Mouse (Mus musculus) lung, embryonic 16.5 days (tissue): Measurements from ENCODE around the gene Patl2. TPM values are rescaled to one million over a fixed set of nuclear protein-coding genes. Genes with fewer than 3 reads are reported as not detected.

ENCODE experiments used
- ATAC-seq: fragments of 200-750 bp; cut with Nextera tagmentation; 2 replicates; pipeline ENCODE4 v1.8.0; 2017; ENCODE audit warnings: low read depth, mild to moderate bottlenecking, moderate library complexity
- H3K27ac ChIP-seq: fragments of 300-500 bp; sonication (generic); 2 replicates; pipeline ENCODE4 v1.5.1; 2014; ENCODE audit warnings: mild to moderate bottlenecking, control low read depth, low read length
- H3K27me3 ChIP-seq: fragments of 300-500 bp; sonication (generic); 2 replicates; pipeline ENCODE4 v1.6.1; 2014; ENCODE audit warnings: low read depth, low read length, mixed read lengths; ENCODE audit not compliant: control insufficient read depth, insufficient read depth
- H3K36me3 ChIP-seq: fragments of 300-500 bp; sonication (generic); 2 replicates; pipeline ENCODE4 v1.6.1; 2014; ENCODE audit warnings: low read length; ENCODE audit not compliant: control insufficient read depth, insufficient read depth
- H3K4me1 ChIP-seq: fragments of 300-500 bp; sonication (generic); replicated peaks from 2 replicates; pipeline ENCODE4 v1.6.1; 2014; ENCODE audit warnings: low read length, mixed read lengths; ENCODE audit not compliant: control insufficient read depth, insufficient read depth
- H3K4me2 ChIP-seq: fragments of 300-500 bp; sonication (generic); 2 replicates; pipeline ENCODE4 v1.6.1; 2014; ENCODE audit warnings: low read depth, low read length, control low read depth
- H3K4me3 ChIP-seq: fragments of 300-500 bp; sonication (generic); 2 replicates; pipeline ENCODE4 v1.5.1; 2014; ENCODE audit warnings: mild to moderate bottlenecking, low read length, control low read depth
- H3K9ac ChIP-seq: fragments of 300-500 bp; sonication (generic); 2 replicates; pipeline ENCODE4 v1.6.1; 2014; ENCODE audit warnings: low read length, control low read depth
- H3K9me3 ChIP-seq: fragments of 300-500 bp; sonication (generic); 2 replicates; pipeline ENCODE4 v1.6.1; 2016; ENCODE audit warnings: low read length; ENCODE audit not compliant: control insufficient read depth
- WGBS: fragments of 180-500 bp; shearing (Covaris S2); extraction: QIAGEN DNeasy Blood & Tissue Kit; methylation state at CpG from one replicate; pipeline ENCODE4 v1.1.7; 2014; 5-methylcytosine and 5-hydroxymethylcytosine counted together
- polyA plus RNA-seq: library from polyadenylated mRNA; unstranded; fragments of >200 nt; fragmentation: Nextera tagmentation; extraction: Ambion mirVana; gene quantifications from 2 replicates; pipeline ENCODE4 v1.2.1, GENCODE M21; 2015

Patl2 gene
- polyA plus RNA-seq, 1 experiment from 2014 or later, result not detected

DNA sequence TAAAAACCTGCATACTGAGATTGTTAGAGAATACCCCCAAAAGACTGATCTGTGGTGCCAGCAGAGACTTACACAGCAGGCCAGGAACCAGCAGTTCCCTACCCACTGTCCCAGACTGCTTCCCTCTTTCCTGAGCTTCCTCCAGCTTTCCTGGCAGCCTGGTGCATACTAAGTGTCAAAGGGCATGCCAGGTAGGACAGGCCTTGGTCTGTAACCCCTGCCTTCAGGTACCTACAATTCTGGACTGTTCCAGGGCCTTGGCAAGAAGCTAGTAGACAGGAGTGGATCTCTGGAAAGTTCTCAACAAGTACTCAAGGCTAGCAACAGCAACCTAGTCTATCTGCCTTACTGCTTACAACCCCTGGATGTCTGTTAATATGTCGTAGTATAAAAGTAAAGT lies 34.8 kb downstream of the Patl2 start:
- Histone ChIP-seq H3K9ac (no peak overlapping the region), H3K9me3 (no peaks in the 10 kb centered on the region), H3K4me1 (peaks cover 13% of the 10 kb centered on the region), H3K36me3 (peaks cover 7% of the 10 kb centered on the region; the same call in 1 of the 2 replicates), H3K4me3 (no peak overlapping the region), H3K27me3 (no peaks in the 10 kb centered on the region), H3K4me2 (no peak overlapping the region), H3K27ac (no peak overlapping the region)
- no peak for ATAC-seq
- WGBS, result 90% methylated on average over 1 of the region's 1 CpGs

- Histone ChIP-seq H3K4me2 (no peak overlapping the region), H3K4me3 (no peak overlapping the region), H3K9me3 (no peaks in the 10 kb centered on the region), H3K36me3 (peaks cover 3% of the 10 kb centered on the region; the same call in 1 of the 2 replicates), H3K4me1 (peaks cover 13% of the 10 kb centered on the region), H3K27me3 (no peaks in the 10 kb centered on the region), H3K9ac (no peak overlapping the region), H3K27ac (no peak overlapping the region)
- ATAC-seq, result no peak
- WGBS, result 84% methylated on average over 3 of the region's 3 CpGs
Observed at GRCm38 (mm10) chr2:122149716-122150115, 36.3 kb downstream of the Patl2 start.

DNA sequence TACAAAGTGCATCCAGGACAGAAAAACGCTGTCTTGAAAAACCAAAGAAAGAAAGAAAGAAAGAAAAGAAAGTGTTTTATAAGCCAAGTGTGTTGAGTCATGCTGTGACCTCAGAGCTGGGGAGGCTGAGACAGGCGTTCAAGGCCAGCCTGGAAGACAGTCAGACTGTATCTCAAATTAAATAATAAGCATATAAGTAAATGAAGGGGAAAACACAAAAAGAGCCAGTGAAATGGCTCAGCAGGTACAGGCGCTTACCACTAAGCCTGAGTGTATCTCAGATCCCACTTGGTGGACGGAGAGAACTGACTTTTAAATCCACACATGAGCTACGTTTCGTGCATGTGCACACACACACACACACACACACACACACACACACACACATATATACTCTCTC lies 36.7 kb downstream of the Patl2 start:
- ATAC-seq, result no peak
- Histone ChIP-seq H3K4me3 (no peak overlapping the region; the same call in 1 of the 2 replicates), H3K27ac (no peak overlapping the region), H3K4me1 (peaks cover 13% of the 10 kb centered on the region), H3K9ac (no peak overlapping the region), H3K9me3 (no peaks in the 10 kb centered on the region), H3K4me2 (peak overlapping the region; percentile 74), H3K36me3 (peaks cover 3% of the 10 kb centered on the region; the same call in 1 of the 2 replicates), H3K27me3 (no peaks in the 10 kb centered on the region)
- WGBS, result 88% methylated on average over 6 of the region's 6 CpGs

DNA sequence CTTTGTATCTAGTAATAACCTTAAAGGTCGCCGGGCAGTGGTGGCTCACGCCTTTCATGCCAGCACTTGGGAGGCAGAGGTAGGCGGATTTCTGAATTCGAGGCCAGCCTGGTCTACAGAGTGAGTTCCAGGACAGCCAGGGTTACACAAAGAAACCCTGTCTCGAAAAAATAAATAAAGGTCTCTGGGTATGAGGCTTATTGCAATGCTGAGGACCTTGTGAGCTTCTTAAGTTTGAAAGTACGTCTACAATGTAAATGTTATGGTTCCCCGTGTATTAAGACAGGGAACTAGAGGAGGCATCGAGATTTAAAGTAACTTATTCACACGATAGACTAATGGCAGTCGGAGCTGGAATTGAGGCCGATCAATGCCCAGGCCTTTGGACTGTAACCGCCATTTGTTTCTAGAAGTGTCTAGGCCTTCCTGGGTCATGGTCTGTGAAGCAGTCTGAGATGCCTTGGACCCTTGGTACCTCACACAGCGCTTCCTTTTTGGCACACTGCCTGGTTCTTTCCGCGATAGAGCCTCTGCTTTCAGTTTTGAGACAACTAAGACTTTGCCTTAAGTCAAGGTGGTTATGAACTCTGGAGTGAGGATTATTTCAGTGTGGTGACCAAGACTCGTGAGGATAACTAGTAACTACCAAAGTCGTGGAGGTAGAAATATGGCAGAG lies 37.6 kb downstream of the Patl2 start:
- Histone ChIP-seq H3K27ac (peak overlapping the region; percentile 82), H3K4me1 (peaks cover 13% of the 10 kb centered on the region), H3K4me2 (peak overlapping the region; percentile 74), H3K9me3 (no peaks in the 10 kb centered on the region), H3K4me3 (peak overlapping the region; percentile 82), H3K9ac (peak overlapping the region; percentile 87), H3K27me3 (no peaks in the 10 kb centered on the region), H3K36me3 (peaks cover 3% of the 10 kb centered on the region; the same call in 1 of the 2 replicates)
- 13% methylated on average over 18 of the region's 18 CpGs for WGBS
- ATAC-seq, result peak; percentile 56

DNA sequence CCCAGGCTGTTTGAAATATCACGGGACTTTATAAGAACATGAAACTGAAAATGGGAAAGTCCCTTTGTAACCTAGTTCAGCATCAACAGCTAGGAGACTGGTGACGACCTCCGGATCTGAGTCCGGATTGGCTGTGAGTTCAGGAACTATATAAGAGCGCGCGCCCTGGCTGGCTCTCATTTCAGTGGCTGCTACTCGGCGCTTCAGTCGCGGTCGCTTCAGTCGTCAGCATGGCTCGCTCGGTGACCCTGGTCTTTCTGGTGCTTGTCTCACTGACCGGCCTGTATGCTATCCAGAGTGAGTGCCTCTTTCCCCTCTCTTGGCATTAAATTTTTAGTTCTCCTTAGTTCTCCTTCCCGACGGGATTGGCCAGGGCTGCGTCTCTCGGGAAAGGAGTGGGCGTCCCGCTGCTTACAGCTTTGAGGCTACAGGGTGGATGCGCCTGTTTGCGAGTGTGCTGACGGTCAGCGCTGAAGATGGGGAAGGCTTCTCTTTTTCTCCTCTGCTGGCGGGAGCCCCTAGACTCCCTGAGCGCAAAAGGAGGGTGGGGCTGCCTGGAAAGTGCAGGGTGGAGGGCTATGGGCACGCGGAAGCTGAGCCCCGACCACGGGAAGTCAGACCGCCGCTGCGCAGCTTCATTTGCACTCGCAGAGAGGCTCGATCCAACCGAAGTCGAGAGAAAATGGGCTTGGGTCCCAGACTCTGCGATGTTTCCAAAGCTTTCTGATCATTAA lies 38.3 kb downstream of the Patl2 start, which contains the start of gene B2m:
TSS of gene B2m (plus strand) at position 179 of the 734 bp plus-strand sequence.
- Histone ChIP-seq H3K27ac (peak within 1 kb of the TSS; percentile 82), H3K27me3 (no peaks in the 10 kb centered on the region), H3K4me2 (peak within 1 kb of the TSS; percentile 74), H3K36me3 (peaks cover 3% of the 10 kb centered on the region; the same call in 1 of the 2 replicates), H3K4me1 (peaks cover 13% of the 10 kb centered on the region), H3K9me3 (no peaks in the 10 kb centered on the region), H3K9ac (peak within 1 kb of the TSS; percentile 87), H3K4me3 (peak within 1 kb of the TSS; percentile 82)
- WGBS, result under 1% methylated on average over 39 of the region's 40 CpGs
- ATAC-seq, result peak; percentile 99

DNA sequence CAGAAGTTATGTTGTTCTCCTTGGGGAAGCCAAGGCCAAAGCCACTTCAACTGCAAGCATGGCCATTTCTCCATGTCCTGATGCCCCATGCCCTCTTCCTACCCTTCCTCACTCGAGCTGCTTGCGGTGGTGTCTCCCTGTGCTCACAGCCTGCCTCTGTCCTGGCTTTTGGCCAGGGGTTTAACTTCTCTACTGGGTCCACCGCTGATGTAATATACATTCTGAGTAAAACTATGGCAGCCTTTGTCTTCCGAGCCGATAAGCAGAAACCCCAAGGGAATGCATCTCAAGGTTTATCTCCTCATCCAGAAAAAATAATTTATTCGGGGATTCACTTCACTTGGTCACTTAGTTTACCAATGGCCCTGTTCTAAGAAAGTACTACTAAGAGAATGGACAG lies 39.3 kb downstream of the Patl2 start:
- H3K4me2 ChIP-seq, result peak overlapping the region; percentile 74; the same call in 1 of the 2 replicates
- peaks cover 2% of the 10 kb centered on the region; the same call in 1 of the 2 replicates for H3K36me3 ChIP-seq
- H3K27ac ChIP-seq, result no peak overlapping the region
- ATAC-seq, result no peak
- no peak overlapping the region; the same call in 1 of the 2 replicates for H3K9ac ChIP-seq
- no peaks in the 10 kb centered on the region for H3K27me3 ChIP-seq
- WGBS, result 59% methylated on average over 6 of the region's 6 CpGs
- H3K4me3 ChIP-seq, result no peak overlapping the region
- peaks cover 13% of the 10 kb centered on the region for H3K4me1 ChIP-seq
- H3K9me3 ChIP-seq, result no peaks in the 10 kb centered on the region

- no peaks in the 10 kb centered on the region for H3K36me3 ChIP-seq
- 56% methylated on average over 4 of the region's 4 CpGs for WGBS
- no peak overlapping the region for H3K27ac ChIP-seq
- no peaks in the 10 kb centered on the region for H3K9me3 ChIP-seq
- ATAC-seq, result no peak
- H3K4me3 ChIP-seq, result no peak overlapping the region
- H3K9ac ChIP-seq, result no peak overlapping the region
- H3K27me3 ChIP-seq, result no peaks in the 10 kb centered on the region
- H3K4me2 ChIP-seq, result no peak overlapping the region
- H3K4me1 ChIP-seq, result peaks cover 13% of the 10 kb centered on the region
Observed at GRCm38 (mm10) chr2:122145756-122146155, 40.2 kb downstream of the Patl2 start.

GRCm38 (mm10) chr2:122143111-122143510 lies 42.9 kb downstream of the Patl2 start:
- 85% methylated on average over 3 of the region's 3 CpGs for WGBS
- Histone ChIP-seq H3K9ac (no peak overlapping the region), H3K4me3 (no peak overlapping the region), H3K4me2 (no peak overlapping the region), H3K9me3 (no peaks in the 10 kb centered on the region), H3K4me1 (peaks cover 6% of the 10 kb centered on the region), H3K36me3 (no peaks in the 10 kb centered on the region), H3K27me3 (no peaks in the 10 kb centered on the region), H3K27ac (no peak overlapping the region)
- no peak for ATAC-seq

GRCm38 (mm10) chr2:122141332-122141967 lies 44.5 kb downstream of the Patl2 start:
- WGBS, result 59% methylated on average over 5 of the region's 5 CpGs

More at GRCm38 (mm10) chr2:122141332-122141967, 44.5 kb downstream of the Patl2 start:
- no peak overlapping the region for H3K4me2 ChIP-seq
- H3K27me3 ChIP-seq, result no peaks in the 10 kb centered on the region
- no peaks in the 10 kb centered on the region for H3K4me1 ChIP-seq
- no peak overlapping the region for H3K4me3 ChIP-seq
- no peak overlapping the region for H3K27ac ChIP-seq
- no peaks in the 10 kb centered on the region for H3K9me3 ChIP-seq
- ATAC-seq, result no peak
- no peaks in the 10 kb centered on the region for H3K36me3 ChIP-seq
- H3K9ac ChIP-seq, result no peak overlapping the region
